In the genomic region with DNA sequence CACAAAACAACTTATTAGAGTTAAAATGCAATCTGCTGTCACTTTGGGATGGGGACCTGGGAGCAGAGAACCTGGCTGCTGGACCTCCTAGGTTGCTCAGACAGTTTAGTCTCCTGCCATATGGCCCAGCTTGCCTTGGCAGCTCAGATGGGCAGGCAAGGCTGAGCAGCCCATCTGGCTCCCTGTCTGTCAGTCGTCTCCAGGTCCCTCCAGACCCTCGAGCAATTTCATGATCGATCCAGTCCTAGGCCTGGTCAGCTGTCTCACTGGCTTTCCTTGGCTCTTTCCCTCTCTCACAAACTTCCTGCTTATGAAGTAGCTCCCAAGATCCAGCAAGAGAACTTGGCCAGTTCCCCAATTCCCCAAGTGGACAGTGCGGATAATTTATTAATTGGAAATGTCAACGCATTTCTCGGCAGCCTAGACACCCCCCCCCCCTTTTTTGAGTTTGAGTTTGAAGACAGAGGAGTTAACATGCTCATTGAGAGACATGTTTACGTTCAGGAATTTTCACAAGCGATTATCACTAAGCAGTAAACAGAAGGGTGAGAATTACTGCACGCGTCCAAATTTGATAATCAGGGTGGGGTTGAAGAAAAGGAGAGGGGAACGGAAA, we compare ENCODE assay signal across 7 mouse cellular contexts. TPM values are rescaled to one million over a fixed set of nuclear protein-coding genes. Genes with fewer than 3 reads are reported as not detected.
DNase-seq lines count a peak whose midpoint lies in the region; ATAC-seq and TF ChIP-seq lines count a peak whose summit lies in the region.

No protein-coding gene starts in this region.

- no peak overlapping the region for H3K9ac ChIP-seq in limb, embryonic 11.5 days (ENCODE audit: low read length)
- H3K9ac ChIP-seq in neural tube, embryonic 15.5 days (replicated peaks) = peak overlapping the region; percentile 58; the same call in 1 of the 2 replicates

- no peak for TF ChIP-seq CTCF in testis, adult 2 months (IDR thresholded peaks at IDR 0.05; ENCODE audit: control insufficient read depth, insufficient read depth, insufficient replicate concordance, low read depth, low read length)

- H3K27ac ChIP-seq in testis, adult 2 months (ENCODE audit: control insufficient read depth, insufficient read depth, low read depth, low read length) = peak overlapping the region; percentile 96
- H3K27ac ChIP-seq in limb, embryonic 11.5 days (replicated peaks; ENCODE audit: low read depth, low read length) = no peak overlapping the region
- H3K27ac ChIP-seq in neural tube, embryonic 15.5 days (replicated peaks) = no peak overlapping the region

- H3K27me3 ChIP-seq in testis, adult 2 months (ENCODE audit: control insufficient read depth, insufficient read depth, low read length) = no peaks in the 10 kb centered on the region
- H3K27me3 ChIP-seq in limb, embryonic 11.5 days (ENCODE audit: control insufficient read depth, insufficient read depth, low read length) = peaks cover 16% of the 10 kb centered on the region
- H3K27me3 ChIP-seq in neural tube, embryonic 15.5 days (replicated peaks) = peaks cover 39% of the 10 kb centered on the region

- peaks cover 12% of the 10 kb centered on the region for H3K4me1 ChIP-seq in testis, adult 2 months (ENCODE audit: control insufficient read depth, insufficient read depth, low read length)
- H3K4me1 ChIP-seq in limb, embryonic 11.5 days (ENCODE audit: control insufficient read depth, insufficient read depth, low read length) = peaks cover 6% of the 10 kb centered on the region
- peaks cover 31% of the 10 kb centered on the region for H3K4me1 ChIP-seq in neural tube, embryonic 15.5 days

- ATAC-seq in limb, embryonic 11.5 days (ENCODE audit: insufficient number of reproducible peaks, low FRiP score, low TSS enrichment, low read depth) = no peak
- ATAC-seq in neural tube, embryonic 15.5 days (ENCODE audit: low FRiP score) = no peak

- DNase-seq in testis, postnatal 14 days (ENCODE audit: low spot score) = no peak
- DNase-seq in embryo, embryonic 9.5 days (ENCODE audit: extremely low spot score) = peak; percentile 37
- peak; percentile 38 for DNase-seq in limb, embryonic 11.5 days (ENCODE audit: low spot score)
- DNase-seq in adrenal gland, postnatal 14 days = no peak
- DNase-seq in c-Kit-positive CD71-positive TER-119-positive erythroid progenitor cells, embryonic 14.5 days (ENCODE audit: low spot score) = no peak

- no peaks in the 10 kb centered on the region; the same call in 1 of the 2 replicates for H3K36me3 ChIP-seq in testis, adult 2 months (ENCODE audit: control insufficient read depth, insufficient read depth, low read length)
- no peaks in the 10 kb centered on the region for H3K36me3 ChIP-seq in limb, embryonic 11.5 days (ENCODE audit: control insufficient read depth, insufficient read depth, low read length)
- no peaks in the 10 kb centered on the region for H3K36me3 ChIP-seq in neural tube, embryonic 15.5 days

- peak; percentile 39; the same call in 1 of the 2 replicates for TF ChIP-seq POLR2A in testis, adult 2 months (IDR thresholded peaks at IDR 0.05; ENCODE audit: control insufficient read depth, low read depth, low read length)

- H3K9me3 ChIP-seq in limb, embryonic 11.5 days (ENCODE audit: control insufficient read depth, low read length) = no peaks in the 10 kb centered on the region
- no peaks in the 10 kb centered on the region for H3K9me3 ChIP-seq in neural tube, embryonic 15.5 days (replicated peaks)

- peak overlapping the region; percentile 81 for H3K4me2 ChIP-seq in limb, embryonic 11.5 days (ENCODE audit: low read depth, severe bottlenecking)
- peak overlapping the region; percentile 99 for H3K4me2 ChIP-seq in neural tube, embryonic 15.5 days

- peak overlapping the region; percentile 93 for H3K4me3 ChIP-seq in testis, adult 2 months (ENCODE audit: control insufficient read depth, low read depth, low read length)
- H3K4me3 ChIP-seq in limb, embryonic 11.5 days (ENCODE audit: low read depth, low read length) = peak overlapping the region; percentile 45
- H3K4me3 ChIP-seq in neural tube, embryonic 15.5 days (replicated peaks) = peak overlapping the region; percentile 53

- under 1% methylated on average over 11 of the region's 11 CpGs for whole genome bisulfite sequencing in limb, embryonic 11.5 days
- WGBS in neural tube, embryonic 15.5 days = 1% methylated on average over 11 of the region's 11 CpGs

RNA-seq across cellular contexts. Expression of a gene that starts 0.5 kb away (rescaled TPM):
- 7.5 and 15.4 TPM in 2 replicates for polyA plus RNA-seq in testis, adult 2 months (2012; rRNA removed)
- polyA plus RNA-seq in limb, embryonic 11.5 days (2014; fragmentation: Nextera tagmentation; extraction: Ambion mirVana) = not detected in 2 replicates
- not detected in 2 replicates for polyA plus RNA-seq in neural tube, embryonic 15.5 days (2015; fragmentation: Nextera tagmentation; extraction: Ambion mirVana)
- total RNA-seq in adrenal gland, postnatal 14 days (2021) = not detected in 2 replicates

RNA-seq across cellular contexts. Expression of a gene that starts 11.8 kb away (rescaled TPM):
- polyA plus RNA-seq in testis, adult 2 months (2012; rRNA removed) = 0.69 and 0.87 TPM in 2 replicates
- polyA plus RNA-seq in limb, embryonic 11.5 days (2014; fragmentation: Nextera tagmentation; extraction: Ambion mirVana) = 111 and 115 TPM in 2 replicates
- polyA plus RNA-seq in neural tube, embryonic 15.5 days (2015; fragmentation: Nextera tagmentation; extraction: Ambion mirVana) = 59.3 and 62.5 TPM in 2 replicates
- 76.6 and 82.5 TPM in 2 replicates for total RNA-seq in adrenal gland, postnatal 14 days (2021)

RNA-seq across cellular contexts. Expression of a gene that starts 40.7 kb away (rescaled TPM):
- 0.12 TPM in 1 of 2 replicates, not detected in the other for polyA plus RNA-seq in testis, adult 2 months (2012; rRNA removed)
- polyA plus RNA-seq in limb, embryonic 11.5 days (2014; fragmentation: Nextera tagmentation; extraction: Ambion mirVana) = not detected in 2 replicates
- polyA plus RNA-seq in neural tube, embryonic 15.5 days (2015; fragmentation: Nextera tagmentation; extraction: Ambion mirVana) = 0.08 and 0.11 TPM in 2 replicates
- not detected in 2 replicates for total RNA-seq in adrenal gland, postnatal 14 days (2021)

RNA-seq across cellular contexts. Expression of a gene that starts 46.8 kb away (rescaled TPM):
- polyA plus RNA-seq in testis, adult 2 months (2012; rRNA removed) = 6.2 and 7.8 TPM in 2 replicates
- 0.15 TPM in 1 of 2 replicates, not detected in the other for polyA plus RNA-seq in limb, embryonic 11.5 days (2014; fragmentation: Nextera tagmentation; extraction: Ambion mirVana)
- polyA plus RNA-seq in neural tube, embryonic 15.5 days (2015; fragmentation: Nextera tagmentation; extraction: Ambion mirVana) = 0.13 and 0.37 TPM in 2 replicates
- total RNA-seq in adrenal gland, postnatal 14 days (2021) = 0.71 and 1.6 TPM in 2 replicates

Comparison
In these comparisons a context has a peak if more than half of its experiments do, and no peak if none do; other contexts are left out.
1. DNase-seq: peak in embryo, embryonic 9.5 days (single experiment) and limb, embryonic 11.5 days (single experiment); none in testis, postnatal 14 days (single experiment), adrenal gland, postnatal 14 days (single experiment) and c-Kit-positive CD71-positive TER-119-positive erythroid progenitor cells, embryonic 14.5 days (single experiment).
2. RNA of a gene that starts 11.8 kb away (polyA plus RNA-seq): 111 to 115 TPM in limb, embryonic 11.5 days and 59.3 to 62.5 TPM in neural tube, embryonic 15.5 days; 0.69 to 0.87 TPM in testis, adult 2 months; every median in the first group is over 10 times any median in the second.
3. Peak in every context shown above with its lines, with median percentiles within 50 percentile points of each other: H3K4me3 ChIP-seq.